Mouse (Mus musculus) liver, adult 2 months (tissue): ENCODE results near the gene Slc46a2. TPM values are rescaled to one million over a fixed set of nuclear protein-coding genes. Genes with fewer than 3 reads are reported as not detected.
A peak's percentile ranks its signal among the peaks of the same experiment; 100 is the strongest.

Experiments used
- DNase-seq: peaks from one replicate; pipeline ENCODE4 v3.0.0-alpha.2; 2011; ENCODE audit warnings: low read depth, low spot score; ENCODE audit errors: extremely low read depth
- H3K27ac ChIP-seq: fragments of 200-500 bp; replicated peaks from 2 replicates; pipeline ENCODE4 v1.5.1; 2012; ENCODE audit warnings: low read depth, mild to moderate bottlenecking, control low read depth, inconsistent platforms, low read length; ENCODE audit not compliant: insufficient read depth
- H3K27me3 ChIP-seq: fragments of 200-500 bp; 2 replicates; pipeline ENCODE4 v1.6.1; 2012; ENCODE audit warnings: mild to moderate bottlenecking, moderate library complexity, low read length, inconsistent platforms; ENCODE audit not compliant: control insufficient read depth, insufficient read depth
- H3K36me3 ChIP-seq: fragments of 200-500 bp; 2 replicates; pipeline ENCODE4 v1.6.1; 2012; ENCODE audit warnings: low read length, inconsistent platforms; ENCODE audit not compliant: control insufficient read depth, insufficient read depth
- H3K4me1 ChIP-seq: fragments of 200-500 bp; 2 replicates; pipeline ENCODE4 v1.6.1; 2011; ENCODE audit warnings: low read length; ENCODE audit not compliant: control insufficient read depth, insufficient read depth
- H3K4me3 ChIP-seq: fragments of 200-500 bp; 2 replicates; pipeline ENCODE4 v1.5.1; 2011; ENCODE audit warnings: low read depth, mild to moderate bottlenecking, control low read depth, low read length, moderate library complexity; ENCODE audit not compliant: insufficient read depth
- H3K79me2 ChIP-seq: fragments of 200-500 bp; 2 replicates; pipeline ENCODE4 v1.6.1; 2012; ENCODE audit warnings: inconsistent platforms, mild to moderate bottlenecking, low read length, moderate library complexity; ENCODE audit not compliant: control insufficient read depth, insufficient read depth
- H3K9ac ChIP-seq: fragments of 200-500 bp; 2 replicates; pipeline ENCODE4 v1.6.1; 2012; ENCODE audit warnings: low read depth, mild to moderate bottlenecking, control low read depth, inconsistent platforms, low read length
- CTCF ChIP-seq: fragments of 200-500 bp; IDR thresholded peaks from 2 replicates; pipeline ENCODE4 v1.5.1; 2011; ENCODE audit warnings: low read depth, low read length, control low read depth
- POLR2A ChIP-seq: fragments of 200-500 bp; IDR thresholded peaks from 2 replicates; pipeline ENCODE4 v1.6.1; 2011; ENCODE audit warnings: low read length, control low read depth; ENCODE audit not compliant: insufficient read depth; ENCODE audit errors: extremely low read depth
- WGBS: fragments of 180-500 bp; shearing (Covaris S2); methylation state at CpG from one replicate; pipeline ENCODE4 v1.1.7; 2018; 5-methylcytosine and 5-hydroxymethylcytosine counted together
- polyA plus RNA-seq: library from polyadenylated mRNA; depleted of rRNA; stranded (reverse); fragments of >200 nt; gene quantifications from 2 replicates; pipeline ENCODE4 v1.2.3, GENCODE M21; 2012
- total RNA-seq: library from RNA; depleted of rRNA; stranded (reverse); fragments of >200 nt; gene quantifications from 2 replicates; pipeline ENCODE4 v1.2.3, GENCODE M21; 2014

Slc46a2 gene
- total and polyA plus RNA-seq, 2 experiments: not detected

DNA sequence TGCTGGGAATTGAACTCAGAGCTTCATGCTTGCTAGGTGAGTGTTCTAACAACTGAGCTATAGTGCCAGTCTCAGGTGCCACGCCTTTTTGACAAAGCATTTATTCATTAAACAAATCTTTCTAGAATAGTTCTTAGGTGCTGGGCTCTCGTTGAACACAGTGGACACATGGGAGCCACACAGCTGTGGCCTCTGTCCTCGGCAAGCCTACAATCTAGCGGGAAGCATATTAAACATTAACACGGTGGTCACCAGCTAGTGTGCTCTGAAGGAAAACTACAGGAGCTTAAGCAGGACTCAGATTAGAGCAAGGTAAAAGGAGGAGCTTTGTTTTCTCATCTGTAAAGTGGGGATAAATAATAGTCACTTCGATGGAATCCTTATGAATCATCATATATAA is 7.8 kb downstream of the Slc46a2 start:
- H3K36me3 ChIP-seq: no peaks in the 10 kb centered on the region
- no peaks in the 10 kb centered on the region for H3K27me3 ChIP-seq
- DNase-seq: no peak
- H3K79me2 ChIP-seq: no peaks in the 10 kb centered on the region
- no peak overlapping the region for H3K4me3 ChIP-seq
- WGBS: 53% methylated on average over 6 of the region's 6 CpGs
- TF ChIP-seq POLR2A (no peak), CTCF (no peak)
- no peaks in the 10 kb centered on the region for H3K4me1 ChIP-seq
- no peak overlapping the region for H3K27ac ChIP-seq
- no peak overlapping the region for H3K9ac ChIP-seq

DNA sequence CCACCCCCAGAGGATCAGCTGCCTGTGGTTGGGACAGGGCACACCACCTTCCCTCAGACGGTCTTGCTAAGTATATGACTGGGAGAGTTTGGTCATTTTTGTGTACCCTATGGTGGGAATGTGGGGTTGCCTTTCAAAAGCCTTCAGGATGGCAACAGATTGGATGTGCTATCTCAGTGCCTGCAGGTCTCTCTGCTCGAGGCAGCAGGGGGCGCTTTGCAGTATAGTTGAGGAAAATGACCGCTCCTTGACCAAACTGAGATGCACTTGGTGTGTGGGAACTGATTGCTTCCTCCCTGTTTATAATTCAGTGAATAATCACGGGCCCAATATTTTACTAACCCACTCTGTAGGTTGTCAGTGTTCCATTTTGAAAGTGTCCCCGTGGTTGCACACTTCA is 12.3 kb downstream of the Slc46a2 start:
- no peak overlapping the region for H3K9ac ChIP-seq
- no peak for DNase-seq
- TF ChIP-seq CTCF (peak; percentile 32), POLR2A (no peak)
- H3K27ac ChIP-seq: no peak overlapping the region
- no peaks in the 10 kb centered on the region for H3K79me2 ChIP-seq
- no peaks in the 10 kb centered on the region for H3K4me1 ChIP-seq
- 75% methylated on average over 6 of the region's 6 CpGs for WGBS
- H3K4me3 ChIP-seq: no peak overlapping the region
- no peaks in the 10 kb centered on the region for H3K36me3 ChIP-seq
- no peaks in the 10 kb centered on the region for H3K27me3 ChIP-seq

DNA sequence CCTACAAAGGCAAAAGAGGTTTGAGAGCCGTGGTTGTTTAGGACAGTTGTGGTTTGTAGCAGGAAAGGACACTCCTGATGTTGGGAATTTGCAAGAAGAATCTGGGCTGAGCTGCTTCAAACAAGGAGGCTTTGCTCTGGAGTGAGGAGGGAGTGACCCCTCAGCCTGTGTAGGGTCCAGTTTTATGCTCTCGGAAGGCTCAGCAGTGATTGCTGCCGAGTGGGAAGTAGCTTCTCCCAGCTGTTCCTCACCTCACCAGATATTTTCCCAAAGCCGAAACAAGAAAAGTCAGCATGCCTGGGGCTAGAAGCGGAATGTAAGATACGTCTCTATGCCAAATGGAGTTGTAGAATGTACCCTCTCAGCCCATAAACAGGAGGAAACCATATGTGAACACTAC is 13.0 kb downstream of the Slc46a2 start:
- no peak for TF ChIP-seq POLR2A
- no peak for TF ChIP-seq CTCF
- Histone ChIP-seq H3K27me3 (no peaks in the 10 kb centered on the region), H3K36me3 (no peaks in the 10 kb centered on the region), H3K27ac (no peak overlapping the region), H3K4me3 (no peak overlapping the region), H3K4me1 (no peaks in the 10 kb centered on the region), H3K9ac (no peak overlapping the region), H3K79me2 (no peaks in the 10 kb centered on the region)
- WGBS: 98% methylated on average over 6 of the region's 6 CpGs
- DNase-seq: no peak

- Histone ChIP-seq H3K79me2 (no peaks in the 10 kb centered on the region), H3K9ac (no peak overlapping the region), H3K4me3 (no peak overlapping the region), H3K4me1 (no peaks in the 10 kb centered on the region), H3K27ac (no peak overlapping the region), H3K36me3 (peaks cover 3% of the 10 kb centered on the region; the same call in 1 of the 2 replicates), H3K27me3 (no peaks in the 10 kb centered on the region)
- no peak for DNase-seq
- TF ChIP-seq POLR2A: no peak
- TF ChIP-seq CTCF: no peak
- WGBS: 82% methylated on average over 9 of the region's 9 CpGs
Observed at GRCm38 (mm10) chr4:59898521-59898919, 16.3 kb downstream of the Slc46a2 start.

- no peak for DNase-seq
Observed at GRCm38 (mm10) chr4:59897814-59898520, 16.9 kb downstream of the Slc46a2 start.

GRCm38 (mm10) chr4:59896000-59896399 is 18.9 kb downstream of the Slc46a2 start:
- H3K36me3 ChIP-seq: peaks cover 3% of the 10 kb centered on the region; the same call in 1 of the 2 replicates
- TF ChIP-seq POLR2A (no peak), CTCF (no peak)
- H3K79me2 ChIP-seq: no peaks in the 10 kb centered on the region

More at GRCm38 (mm10) chr4:59897814-59898520, 16.9 kb downstream of the Slc46a2 start:
- no peaks in the 10 kb centered on the region for H3K79me2 ChIP-seq
- no peak overlapping the region for H3K27ac ChIP-seq
- no peak overlapping the region for H3K9ac ChIP-seq
- 79% methylated on average over 12 of the region's 12 CpGs for WGBS
- TF ChIP-seq POLR2A (no peak), CTCF (no peak)
- H3K36me3 ChIP-seq: peaks cover 3% of the 10 kb centered on the region; the same call in 1 of the 2 replicates
- no peaks in the 10 kb centered on the region for H3K4me1 ChIP-seq
- no peak overlapping the region for H3K4me3 ChIP-seq
- no peaks in the 10 kb centered on the region for H3K27me3 ChIP-seq

More at GRCm38 (mm10) chr4:59896000-59896399, 18.9 kb downstream of the Slc46a2 start:
- Histone ChIP-seq H3K27ac (no peak overlapping the region), H3K4me3 (no peak overlapping the region), H3K27me3 (no peaks in the 10 kb centered on the region), H3K4me1 (0 out of 2 replicates have a peak, but pooled peaks cover 2% of the 10 kb centered on the region), H3K9ac (no peak overlapping the region)
- no peak for DNase-seq
- WGBS: 87% methylated on average over 5 of the region's 5 CpGs
